Mouse (Mus musculus): ENCODE data around the gene Chrna4.

Gene Chrna4

DNA sequence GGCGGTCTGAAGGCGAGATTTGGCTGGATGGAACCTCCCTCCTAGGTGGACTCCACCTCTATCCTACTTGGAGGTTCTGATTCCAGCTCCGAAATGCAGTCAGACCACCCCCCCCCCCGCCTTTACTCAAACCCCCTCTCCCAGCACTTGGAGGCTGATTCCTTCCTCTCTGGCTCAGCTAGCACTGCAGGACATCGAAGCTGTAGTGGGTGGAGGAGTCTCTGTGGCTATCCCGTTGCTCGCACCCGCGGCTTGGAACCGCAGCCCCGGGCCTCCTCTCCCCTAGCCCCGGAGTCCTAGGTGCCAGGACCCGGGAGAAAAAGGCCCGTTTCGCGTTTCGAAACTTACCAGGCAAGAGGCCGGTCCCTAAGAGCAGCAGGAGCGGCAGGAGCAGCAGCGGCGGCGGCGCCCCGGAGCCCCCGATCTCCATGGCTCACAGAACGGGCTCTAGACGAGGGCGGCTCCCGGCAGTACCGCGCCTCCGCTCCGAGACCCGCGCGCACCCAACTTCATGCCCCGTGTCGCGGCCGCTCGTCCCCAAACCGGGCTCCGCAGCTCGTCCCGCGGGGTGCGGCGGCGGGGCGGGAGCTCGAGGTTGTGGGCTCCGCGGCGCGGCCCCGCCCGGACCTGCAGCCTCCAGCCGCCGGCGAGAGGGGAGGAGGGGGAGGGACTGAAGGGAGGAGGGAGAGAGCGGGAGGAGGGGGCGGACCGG is 4.5 kb downstream of the Chrna4 start:
- peak; percentile 54 for DNase-seq (ENCODE audit: low read depth, low spot score)

DNA sequence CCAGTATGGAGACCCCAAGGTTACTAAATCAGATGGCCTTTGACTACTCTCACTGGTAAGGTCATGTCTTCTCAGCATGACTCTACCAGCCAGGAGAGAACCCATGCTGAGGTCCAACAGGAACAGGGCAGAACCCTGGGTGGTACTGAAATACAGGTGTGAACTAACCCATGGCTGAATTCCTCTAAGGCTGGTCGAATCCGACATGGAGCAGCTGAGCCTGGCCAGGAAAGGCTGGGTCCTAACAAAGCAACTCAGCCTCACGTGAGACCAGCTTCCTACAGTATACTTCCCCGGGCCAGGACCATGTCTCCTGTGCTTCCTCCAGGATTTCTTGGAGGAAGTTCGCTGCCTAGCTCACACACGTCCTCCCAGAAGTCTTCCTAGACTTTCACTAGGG is 6.8 kb downstream of the Chrna4 start:
- peak; percentile 53 for DNase-seq (ENCODE audit: low read depth, low spot score)

DNA sequence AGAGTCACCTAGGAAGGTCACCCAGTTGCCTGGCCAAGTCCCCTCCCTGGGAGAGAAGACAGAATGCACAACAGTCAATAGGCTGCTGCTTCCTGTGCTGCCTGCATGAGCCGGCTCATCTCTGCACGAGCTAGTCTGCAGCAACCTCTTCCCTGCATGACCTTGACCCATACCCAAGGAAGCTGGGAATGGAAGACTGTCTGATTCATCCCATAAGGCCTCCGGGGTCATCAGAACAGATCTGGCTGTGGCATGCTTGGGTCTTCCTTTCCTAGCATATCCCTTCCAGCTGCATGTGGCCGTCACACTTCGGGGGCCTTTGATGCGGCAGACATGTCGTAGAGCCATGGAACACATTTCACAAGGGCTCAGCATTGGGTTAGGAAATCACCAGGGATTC is 8.2 kb downstream of the Chrna4 start:
- no peak for DNase-seq (ENCODE audit: low read depth, low spot score)

DNA sequence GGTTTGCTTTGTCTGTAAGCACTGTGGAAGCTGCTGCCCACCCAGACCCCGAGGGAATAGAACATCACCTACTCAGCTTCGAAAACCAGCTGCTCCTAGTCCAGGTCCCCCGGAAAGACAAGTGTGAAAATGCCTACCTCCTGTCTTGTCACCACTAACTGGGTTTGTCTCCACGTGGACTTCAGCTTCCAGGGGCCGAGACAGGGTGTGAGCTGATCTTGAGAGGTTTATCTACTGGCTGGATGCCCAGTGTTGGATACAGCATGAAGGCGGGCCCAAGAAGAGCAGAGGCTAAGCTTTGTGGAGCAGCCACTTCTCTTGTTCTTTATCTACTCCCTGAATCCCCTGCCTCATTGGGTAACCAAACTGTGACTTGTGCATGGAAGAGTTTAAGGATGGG is 10.0 kb downstream of the Chrna4 start:
- no peak for DNase-seq (ENCODE audit: low read depth, low spot score)

DNA sequence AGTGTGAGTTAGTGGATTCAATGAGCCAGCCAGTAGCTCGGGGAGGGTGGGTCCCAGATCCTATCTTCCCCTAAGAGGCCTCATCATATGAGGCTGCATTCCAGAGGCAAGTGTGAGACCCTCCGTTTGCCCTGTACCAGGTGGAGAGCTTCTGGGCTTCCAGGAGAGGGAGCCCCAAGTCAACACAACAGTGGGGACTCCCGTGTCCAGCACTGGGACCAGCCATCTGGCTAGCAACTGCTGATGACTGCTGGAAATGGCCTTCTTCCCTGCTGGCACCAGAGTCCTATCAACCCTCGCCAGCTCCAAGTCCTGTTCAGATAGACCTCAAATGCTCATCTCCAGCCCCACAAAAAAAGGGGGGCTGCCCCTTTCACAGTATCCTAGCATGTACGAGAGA is 10.9 kb downstream of the Chrna4 start:
- no peak for DNase-seq (ENCODE audit: low read depth, low spot score)

DNA sequence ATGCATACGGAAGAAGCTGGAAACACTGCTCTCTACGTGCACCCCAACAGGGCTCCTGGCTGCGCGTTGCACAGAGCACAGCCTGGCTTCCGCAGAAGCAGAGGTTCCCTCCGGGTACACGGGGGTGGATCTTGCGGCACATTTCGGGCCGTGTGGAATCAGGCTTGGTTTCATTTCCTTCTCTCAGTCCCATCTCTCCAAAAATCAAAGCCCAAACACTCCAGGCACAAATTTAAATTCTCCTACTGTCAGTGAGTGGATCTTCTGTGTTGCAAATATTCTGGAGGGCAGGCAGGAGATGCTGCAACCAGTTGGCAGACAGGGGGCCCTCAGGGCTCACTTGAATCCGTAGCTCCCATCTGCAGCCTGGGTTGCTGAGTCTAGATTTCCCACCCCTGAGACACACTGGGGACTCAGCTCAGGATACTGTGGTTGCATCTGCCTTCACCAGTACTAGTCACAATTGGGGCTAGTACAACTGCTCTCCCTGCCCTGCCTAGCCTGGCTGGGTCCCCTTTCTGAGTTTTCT is 11.9 kb downstream of the Chrna4 start:
- no peak for DNase-seq (ENCODE audit: low read depth, low spot score)

DNA sequence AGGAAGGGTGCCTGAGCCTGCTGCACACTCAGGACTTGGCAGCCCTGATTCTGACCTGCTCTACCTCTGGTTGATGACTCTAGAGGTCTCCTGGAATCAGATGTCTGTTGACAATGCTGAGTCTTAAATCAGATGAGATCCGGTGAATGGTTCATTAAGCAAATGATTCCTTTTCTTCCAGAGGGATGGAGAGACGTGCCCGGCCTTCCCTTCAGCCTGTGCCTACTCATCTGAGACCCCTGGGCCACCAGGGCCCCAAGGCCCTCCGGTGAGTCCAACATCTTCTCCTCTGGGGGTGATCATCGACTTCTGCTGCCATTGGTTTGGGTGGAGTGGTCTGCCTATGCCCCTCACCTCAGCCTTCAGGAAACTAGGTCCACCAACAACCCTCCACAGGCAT is 35.0 kb downstream of the Chrna4 start:
- DNase-seq (ENCODE audit: low read depth, low spot score): no peak

DNA sequence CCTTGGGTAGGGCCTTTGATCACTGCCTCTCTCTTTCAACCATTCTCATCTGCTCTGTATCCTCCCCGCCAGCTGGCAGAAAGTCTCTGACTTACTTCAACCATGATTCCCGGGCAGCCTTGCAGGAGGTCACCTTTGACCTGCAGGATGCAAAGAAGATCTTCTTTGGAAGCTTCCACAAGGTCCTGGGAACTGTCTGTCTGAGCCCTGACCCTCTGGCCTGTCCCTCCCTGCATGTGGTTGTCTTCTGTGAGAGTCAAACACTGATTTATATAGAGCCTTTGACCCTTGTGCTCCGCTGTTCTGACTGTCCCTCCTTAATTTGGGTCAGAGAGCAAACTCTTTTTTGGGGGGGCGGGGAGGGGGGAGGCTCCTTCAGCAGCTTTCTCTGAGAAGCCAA is 36.3 kb downstream of the Chrna4 start:
- no peak for DNase-seq (ENCODE audit: low read depth, low spot score)

DNA sequence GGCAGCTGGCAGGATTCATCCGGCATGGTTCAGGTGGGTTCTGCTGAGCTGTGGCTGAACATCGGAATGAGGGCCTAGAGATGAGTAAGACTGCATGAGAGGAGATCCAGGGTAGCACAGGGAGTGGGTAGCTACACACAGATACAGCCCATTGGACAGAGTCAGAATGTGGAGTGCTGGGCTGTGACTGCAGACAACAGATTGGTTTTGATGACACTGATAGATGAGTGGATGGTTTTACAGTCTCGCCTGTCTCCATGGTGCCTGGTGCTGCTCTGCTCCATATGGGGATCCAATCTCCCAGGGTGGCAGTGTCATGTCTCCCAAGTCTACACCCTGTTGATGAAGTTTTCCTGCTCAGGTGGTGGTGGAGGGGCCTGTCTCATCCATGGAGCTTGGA is 46.4 kb downstream of the Chrna4 start:
- no peak for DNase-seq (ENCODE audit: low read depth, low spot score)

DNA sequence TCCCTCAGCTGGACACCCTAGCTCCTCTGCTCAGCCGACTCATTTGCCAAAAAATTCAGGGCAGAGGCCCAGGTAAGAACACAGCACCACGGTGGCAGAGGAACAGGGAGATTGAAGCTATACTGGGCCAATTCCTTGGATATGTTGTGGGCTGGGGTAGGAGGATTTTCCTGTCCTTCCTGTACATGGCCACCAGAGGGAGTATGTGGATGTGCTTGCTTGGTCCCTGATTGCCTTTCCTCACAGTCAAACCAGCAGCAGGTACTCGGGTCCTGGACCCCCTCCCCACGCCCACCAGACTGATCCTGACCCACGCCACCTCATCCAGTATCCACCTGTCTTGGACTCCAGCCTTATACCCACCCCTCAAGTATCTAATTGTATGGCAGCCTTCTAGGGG is 46.9 kb downstream of the Chrna4 start:
- DNase-seq (ENCODE audit: low read depth, low spot score): peak; percentile 63

DNA sequence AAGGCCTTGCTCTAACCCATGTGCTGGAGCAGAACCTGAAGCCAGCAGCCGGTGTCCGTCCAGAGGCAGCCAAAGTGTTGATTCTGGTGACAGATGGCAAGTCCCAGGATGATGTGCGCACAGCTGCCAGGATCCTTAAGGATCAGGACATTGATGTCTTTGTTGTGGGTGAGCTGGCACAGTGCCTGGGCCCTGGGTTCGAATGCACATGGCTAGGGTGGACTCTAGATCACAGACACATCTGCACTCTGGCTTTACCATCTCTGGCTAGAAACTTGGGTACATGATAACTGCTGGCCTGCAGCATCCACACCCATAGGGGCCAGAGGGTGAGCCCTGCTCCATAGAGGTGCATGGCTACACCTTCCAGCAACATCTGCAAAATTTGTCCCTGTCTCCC is 47.9 kb downstream of the Chrna4 start:
- no peak for DNase-seq (ENCODE audit: low read depth, low spot score)

DNA sequence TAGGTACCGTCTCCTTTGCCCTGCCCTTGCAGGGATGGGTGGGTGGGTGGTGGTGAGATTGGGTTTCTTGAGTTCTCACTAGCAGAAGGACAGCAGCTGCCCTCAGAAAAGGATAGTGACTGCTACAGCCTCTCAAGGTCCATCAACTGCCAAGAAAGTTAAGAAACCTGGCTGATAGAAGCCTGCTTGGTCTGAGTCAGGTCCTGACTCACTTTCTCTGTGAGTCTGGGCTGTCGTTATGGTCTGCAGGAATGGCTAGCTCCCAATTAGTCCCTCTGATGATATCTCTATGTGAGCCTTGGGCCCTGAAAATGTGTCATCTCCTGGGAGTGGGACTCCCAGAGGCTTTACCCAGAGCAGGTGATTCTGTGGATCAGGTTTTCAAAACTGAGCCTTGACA is 49.0 kb downstream of the Chrna4 start:
- no peak for DNase-seq (ENCODE audit: low read depth, low spot score)

DNA sequence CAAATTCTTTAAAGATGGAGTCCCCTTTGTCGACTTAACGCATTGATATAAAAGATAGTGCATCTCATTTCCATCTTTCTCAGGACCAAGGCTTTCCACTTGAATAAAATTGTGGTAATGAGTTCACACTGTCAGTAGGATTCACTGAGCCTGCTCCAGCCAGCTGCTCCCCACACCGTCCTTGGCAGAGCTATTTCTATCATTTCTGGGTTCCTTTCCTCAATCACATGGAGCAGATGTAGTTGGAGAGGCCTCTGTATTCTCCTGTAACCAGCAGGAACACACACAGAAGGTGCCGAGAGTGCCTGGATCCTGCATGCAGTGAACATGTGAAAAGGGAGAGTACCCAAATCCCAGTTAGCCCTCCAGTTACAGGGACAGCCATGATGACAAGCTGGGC is 53.0 kb downstream of the Chrna4 start:
- no peak for DNase-seq (ENCODE audit: low read depth, low spot score)

DNA sequence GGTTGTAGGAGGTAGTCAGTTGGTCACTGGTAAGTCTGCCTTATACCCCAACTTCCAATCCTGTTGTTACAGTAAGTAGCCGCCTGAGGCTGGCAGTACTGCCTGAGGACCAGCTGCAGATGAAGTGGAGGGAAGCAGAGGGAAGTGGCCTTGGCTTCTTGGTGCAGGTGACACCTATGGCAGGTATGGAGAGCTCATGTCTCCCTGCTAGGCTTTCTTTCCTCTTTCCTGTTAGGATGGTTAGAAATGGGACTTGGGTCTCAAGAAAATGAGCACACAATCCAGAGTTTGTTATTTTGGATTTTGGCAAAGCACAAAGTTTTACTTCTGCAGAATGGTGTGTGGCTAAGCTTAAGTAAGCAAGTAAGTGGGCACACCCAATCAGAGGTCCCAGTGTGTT is 54.4 kb downstream of the Chrna4 start:
- DNase-seq (ENCODE audit: low read depth, low spot score): no peak

DNA sequence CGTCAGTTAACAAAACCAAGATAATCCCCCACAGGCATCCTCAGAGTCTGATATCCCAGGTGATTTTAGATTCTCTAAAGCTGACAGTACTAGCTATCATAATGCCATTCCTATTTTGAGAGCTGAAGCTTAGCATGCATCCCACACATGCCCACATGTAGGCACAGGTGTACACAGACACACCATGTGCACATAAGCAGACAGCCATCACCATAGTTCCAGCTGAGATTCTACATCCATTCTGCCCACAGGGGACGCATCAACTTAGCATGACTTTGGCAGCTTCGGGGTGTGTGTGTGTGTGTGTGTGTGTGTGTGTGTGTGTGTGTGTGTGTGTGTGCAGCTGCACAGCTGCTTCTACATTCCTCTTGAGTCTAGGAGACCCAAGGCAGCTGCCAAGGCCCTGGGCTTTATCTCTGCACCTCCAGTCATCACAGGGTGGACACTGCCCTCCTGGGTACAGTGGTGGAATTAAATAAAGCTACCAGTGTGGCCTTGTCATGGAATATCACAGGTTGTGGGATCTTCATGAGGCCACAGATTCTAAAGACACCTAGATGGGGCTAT is 54.9 kb downstream of the Chrna4 start:
- DNase-seq (ENCODE audit: low read depth, low spot score): no peak

DNA sequence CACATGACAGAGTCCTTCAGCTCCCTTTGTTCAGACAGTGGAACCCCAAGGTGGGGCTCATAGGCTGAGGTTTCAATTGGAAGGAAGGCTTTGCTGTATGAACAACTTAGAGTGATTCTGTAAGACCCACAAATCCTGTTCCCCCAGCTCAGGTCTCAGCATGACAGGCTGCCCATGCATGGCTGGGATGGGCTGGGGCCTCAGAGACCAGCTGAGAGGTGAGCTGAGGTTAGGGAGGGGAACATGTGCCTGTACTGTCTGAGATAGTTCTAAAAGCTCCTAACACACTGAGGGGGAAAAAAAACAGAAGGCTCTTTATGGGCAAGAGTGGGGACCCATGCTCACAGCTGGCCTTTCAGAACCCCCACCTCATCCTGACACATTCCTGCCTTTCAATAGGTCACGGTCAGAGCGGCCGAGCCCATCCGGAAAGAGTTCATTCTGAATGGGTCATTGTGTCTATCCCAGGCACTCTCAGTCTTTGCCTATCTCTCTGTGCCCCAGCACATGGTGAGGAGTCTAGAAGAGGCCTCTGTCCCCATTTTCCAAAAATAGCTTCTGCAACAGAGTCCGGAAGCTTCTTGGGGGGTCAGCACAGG is 55.8 kb downstream of the Chrna4 start:
- DNase-seq (ENCODE audit: low read depth, low spot score): no peak

DNA sequence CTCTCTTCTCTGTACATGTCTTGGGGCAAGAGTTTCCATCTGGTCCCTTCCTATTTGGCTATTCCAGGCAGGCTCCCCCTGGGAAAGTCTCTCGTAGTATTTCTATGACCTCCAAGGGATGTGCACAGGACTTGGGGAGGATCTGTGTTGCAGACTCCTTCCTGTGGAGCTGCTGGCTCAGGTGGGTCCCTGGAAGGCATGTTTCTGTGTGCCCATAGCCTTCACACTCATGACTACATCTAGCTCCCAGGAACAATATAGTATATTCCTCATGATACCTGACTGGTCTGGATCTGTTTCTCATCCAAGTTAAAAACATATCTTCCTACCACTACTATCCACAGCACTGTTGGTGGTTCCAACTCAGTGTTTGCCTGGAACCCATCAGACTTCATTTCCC is 56.3 kb downstream of the Chrna4 start:
- no peak for DNase-seq (ENCODE audit: low read depth, low spot score)

DNA sequence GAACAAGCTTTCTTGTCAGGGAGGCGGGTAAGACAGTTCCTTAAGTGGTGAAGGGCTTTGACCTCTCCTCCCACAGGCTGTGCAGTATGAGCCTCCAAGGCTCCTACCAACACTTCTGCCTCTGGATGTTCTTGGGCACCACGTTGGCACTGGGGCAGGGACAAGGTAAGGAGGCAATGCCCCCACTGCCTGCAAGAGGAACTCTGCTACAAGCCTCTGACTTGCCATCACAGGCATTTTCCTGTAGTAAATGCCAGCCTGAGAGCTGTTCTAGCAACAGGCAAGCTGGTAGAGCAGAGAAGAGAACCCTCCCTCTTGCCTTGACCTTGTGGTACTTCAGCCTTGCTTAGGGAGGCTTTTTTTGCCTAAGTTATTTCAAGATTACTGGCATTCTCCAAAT is 56.9 kb downstream of the Chrna4 start, which contains the start of gene Col20a1:
TSS of gene Col20a1 (plus strand) at position 87 of the 400 bp plus-strand sequence.
- DNase-seq (ENCODE audit: low read depth, low spot score): no peak

DNA sequence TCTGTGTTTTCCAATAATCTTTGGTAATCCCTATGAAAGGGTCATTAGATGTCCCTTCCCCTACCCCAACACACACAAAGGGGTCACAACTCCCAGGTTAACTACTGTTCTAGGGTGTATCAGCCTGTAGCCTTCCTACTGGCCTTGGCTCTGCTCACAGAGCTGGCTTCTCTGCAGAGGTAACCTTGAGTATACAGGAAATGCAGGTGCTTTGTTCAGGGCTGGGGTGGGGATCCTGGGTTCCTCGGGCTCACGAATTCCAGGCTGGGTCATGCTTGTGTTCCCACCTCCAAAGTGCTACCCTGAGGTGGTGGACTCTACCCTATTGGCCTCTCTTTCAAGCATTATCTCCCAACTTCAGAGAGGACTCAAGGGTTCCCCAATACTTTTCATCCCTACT is 57.7 kb downstream of the Chrna4 start:
- peak; percentile 71 for DNase-seq (ENCODE audit: low read depth, low spot score)

DNA sequence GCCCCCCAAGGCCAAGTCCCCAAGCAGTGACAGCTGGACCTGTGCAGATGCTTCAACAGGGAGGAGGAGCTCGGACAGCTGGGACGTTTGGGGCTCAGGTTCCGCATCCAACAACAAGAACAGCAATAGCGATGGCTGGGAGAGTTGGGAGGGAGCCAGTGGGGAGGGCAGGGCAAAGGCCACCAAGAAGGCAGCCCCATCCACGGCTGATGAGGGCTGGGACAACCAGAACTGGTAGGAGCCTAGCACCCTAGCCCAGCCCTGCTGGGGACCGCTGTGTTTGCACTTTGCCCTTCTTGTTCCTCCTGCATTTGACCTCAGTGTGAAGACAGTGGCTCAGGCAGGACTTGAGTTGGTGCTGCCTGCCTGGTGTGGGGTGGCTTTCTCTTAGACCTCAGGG is 62.2 kb downstream of the Chrna4 start:
- no peak for DNase-seq (ENCODE audit: low read depth, low spot score)

Measured in ZHBTc4 (cell line).